Mouse (Mus musculus): ENCODE data around the gene Gas2.

DNA sequence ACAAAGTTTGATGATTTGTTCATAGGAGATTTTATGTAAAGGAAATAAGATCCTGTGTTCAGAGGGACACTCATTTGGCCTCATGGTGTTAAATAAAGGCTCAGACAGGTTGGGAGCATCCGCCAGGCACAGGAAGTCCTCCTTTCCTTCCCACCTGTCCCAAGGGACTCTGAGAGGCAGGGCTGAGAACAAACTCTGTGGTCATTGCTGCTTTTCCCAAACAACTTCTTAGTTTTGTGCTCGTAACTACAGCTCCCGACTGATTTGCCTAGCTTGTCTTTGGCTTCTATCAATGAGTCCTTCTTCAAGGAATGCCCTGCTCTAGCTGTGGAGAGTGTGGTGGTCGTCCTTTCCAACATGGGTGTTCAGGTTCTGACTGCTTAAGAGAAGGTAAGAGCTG lies 18.3 kb downstream of the Gas2 start:
- TF ChIP-seq CTCF (IDR thresholded peaks at IDR 0.05; ENCODE audit: low read depth) = no peak
- no peak for TF ChIP-seq EP300 (IDR thresholded peaks at IDR 0.05; ENCODE audit: low read depth)
